Mouse (Mus musculus) bone marrow, adult 2 months (tissue): ENCODE data around the gene Ing3. TPM values are rescaled to one million over a fixed set of nuclear protein-coding genes. Genes with fewer than 3 reads are reported as not detected.

Experiments used
- H3K27ac ChIP-seq: fragments of 200-500 bp; 2 replicates; pipeline ENCODE4 v1.5.1; 2012; ENCODE audit warnings: low read depth, mild to moderate bottlenecking, control low read depth, inconsistent platforms, low read length; ENCODE audit not compliant: control insufficient read depth, poor library complexity, insufficient read depth
- H3K4me1 ChIP-seq: fragments of 200-500 bp; 2 replicates; pipeline ENCODE4 v1.6.1; 2011; ENCODE audit warnings: low read length; ENCODE audit not compliant: control insufficient read depth, insufficient read depth
- H3K4me3 ChIP-seq: fragments of 200-500 bp; replicated peaks from 2 replicates; pipeline ENCODE3; 2011; ENCODE audit warnings: mild to moderate bottlenecking, low read depth, low read length, control low read depth; ENCODE audit not compliant: control insufficient read depth
- CTCF ChIP-seq: fragments of 200-500 bp; IDR thresholded peaks from 2 replicates; pipeline ENCODE4 v1.5.1; 2011; ENCODE audit warnings: low read length, control low read depth; ENCODE audit not compliant: control insufficient read depth, insufficient read depth
- POLR2A ChIP-seq: fragments of 200-500 bp; IDR thresholded peaks from 2 replicates; pipeline ENCODE4 v1.6.1; 2011; ENCODE audit warnings: low read depth, mild to moderate bottlenecking, control low read depth, low read length, borderline replicate concordance; ENCODE audit not compliant: control insufficient read depth
- WGBS: fragments of 180-500 bp; shearing (Covaris S2); methylation state at CpG from one replicate; pipeline ENCODE4 v1.1.7; 2018; 5-methylcytosine and 5-hydroxymethylcytosine counted together
- polyA plus RNA-seq: library from polyadenylated mRNA; stranded (reverse); fragments of >200 nt; gene quantifications from 2 replicates; pipeline ENCODE4 v1.2.4, GENCODE M21; 2011; ENCODE audit warnings: low replicate concordance; ENCODE audit not compliant: missing spikeins, insufficient read depth, insufficient read length

Gene Ing3
- polyA plus RNA-seq, 1 experiment, result 13.4 TPM

DNA sequence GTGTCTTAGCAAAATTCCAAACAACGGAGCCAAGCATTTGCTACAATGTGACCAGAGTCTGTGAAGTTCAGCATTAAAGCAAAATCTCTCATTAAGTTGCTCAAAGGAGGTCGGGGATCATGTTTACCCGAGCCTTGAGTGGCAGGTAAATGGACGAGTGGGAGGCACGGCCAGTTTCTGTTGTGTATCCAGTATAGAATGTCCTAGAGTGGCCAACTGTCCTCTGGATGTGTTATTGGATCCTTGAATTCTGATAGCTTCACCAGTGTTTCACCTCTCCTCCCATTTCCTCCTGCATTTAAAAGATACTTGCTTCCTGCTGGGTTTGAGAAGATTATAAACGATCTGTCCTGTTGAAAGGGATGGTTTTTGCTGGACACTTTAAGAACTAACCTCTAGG, 50.7 kb downstream of the Ing3 start:
- TF ChIP-seq CTCF (no peak), POLR2A (no peak)
- no peak overlapping the region for H3K4me3 ChIP-seq
- H3K27ac ChIP-seq, result no peak overlapping the region
- no peaks in the 10 kb centered on the region; the same call in 1 of the 2 replicates for H3K4me1 ChIP-seq
- 71% methylated on average over 6 of the region's 6 CpGs for WGBS

DNA sequence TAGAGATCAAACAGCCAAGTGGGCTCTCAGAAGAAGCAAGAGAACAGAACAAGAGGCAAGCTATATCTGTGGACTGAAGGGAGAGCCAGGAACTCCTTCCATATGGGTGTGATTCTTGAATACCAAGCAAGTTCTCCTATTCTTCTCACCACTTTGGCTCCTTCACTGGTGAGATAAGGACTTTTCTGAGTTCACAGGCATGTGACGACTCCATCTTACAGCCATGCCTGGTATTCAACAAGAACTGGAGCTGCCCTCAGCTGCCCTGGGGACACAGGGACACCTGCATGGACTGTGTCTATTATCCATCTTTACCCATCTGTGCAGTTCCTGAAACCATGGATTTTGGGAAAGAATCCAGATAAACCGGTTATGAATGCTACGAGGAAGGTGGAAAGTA, 51.5 kb downstream of the Ing3 start:
- Histone ChIP-seq H3K27ac (no peak overlapping the region), H3K4me3 (no peak overlapping the region), H3K4me1 (no peaks in the 10 kb centered on the region; the same call in 1 of the 2 replicates)
- TF ChIP-seq POLR2A, result no peak
- no peak for TF ChIP-seq CTCF
- 84% methylated on average over 3 of the region's 3 CpGs for WGBS

DNA sequence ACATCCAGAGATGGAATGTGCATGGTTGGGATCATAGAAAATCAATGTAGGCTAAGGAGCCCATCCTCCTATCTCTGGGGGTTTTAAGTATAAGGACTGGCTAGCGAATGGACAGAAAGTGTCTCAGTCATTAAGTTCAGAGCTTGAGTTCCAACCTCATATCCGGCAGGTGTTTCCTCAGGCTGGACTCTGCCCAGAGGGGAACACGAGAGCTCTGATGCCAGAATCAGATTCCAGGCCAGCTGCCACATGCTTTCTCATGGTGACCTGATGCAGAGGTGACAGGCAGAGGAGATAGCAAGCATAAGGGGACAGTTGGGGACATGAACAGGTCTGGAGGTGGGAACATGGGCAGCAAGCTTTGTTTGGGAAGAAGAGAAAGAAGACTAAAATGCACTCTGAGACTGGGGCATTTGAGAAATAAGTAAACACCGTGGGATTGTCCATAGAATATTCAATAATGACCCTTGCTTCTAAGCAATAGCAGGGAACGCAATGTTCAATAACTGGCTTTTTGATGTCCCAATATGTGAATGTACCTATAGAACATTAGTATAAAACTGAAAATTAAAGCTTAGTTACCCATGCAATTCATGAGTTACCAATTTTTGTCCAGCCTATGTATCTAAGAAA, 52.0 kb downstream of the Ing3 start:
- Histone ChIP-seq H3K27ac (no peak overlapping the region), H3K4me3 (no peak overlapping the region), H3K4me1 (no peaks in the 10 kb centered on the region; the same call in 1 of the 2 replicates)
- TF ChIP-seq POLR2A (no peak), CTCF (no peak)
- 76% methylated on average over 5 of the region's 5 CpGs for WGBS

DNA sequence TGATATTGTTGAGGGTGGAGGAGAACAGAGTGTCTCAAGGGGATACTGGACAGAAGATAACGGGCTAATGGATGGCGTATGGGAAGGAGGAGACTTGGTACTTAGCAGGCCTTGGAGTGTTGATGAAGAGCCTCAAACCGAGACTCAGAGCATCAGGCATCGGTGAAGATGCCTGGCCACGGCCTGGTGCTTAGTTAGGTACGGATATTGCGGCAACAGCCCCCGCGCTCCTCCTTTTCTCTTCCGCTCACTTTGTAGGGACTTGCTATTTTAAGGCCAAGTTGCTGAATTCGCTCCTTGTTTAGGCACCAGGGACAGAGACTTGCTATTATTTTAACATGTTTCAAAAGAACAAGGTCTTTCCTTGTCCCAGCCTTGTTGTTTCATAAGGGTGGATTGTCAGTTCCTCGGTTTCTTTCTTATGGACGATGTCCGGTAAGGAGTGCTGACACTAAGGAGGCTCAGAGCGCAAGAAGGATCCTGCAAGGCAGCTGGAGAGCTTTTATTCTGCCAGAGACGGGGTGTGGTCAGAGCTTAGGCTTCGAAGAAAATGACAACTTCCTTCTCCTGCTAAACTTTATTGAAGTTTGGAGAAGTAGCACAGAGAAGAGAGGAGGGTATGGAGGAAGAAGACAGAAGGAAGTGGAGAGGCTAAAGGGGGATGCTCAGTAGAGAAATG, 53.3 kb downstream of the Ing3 start:
- Histone ChIP-seq H3K4me3 (no peak overlapping the region), H3K4me1 (no peaks in the 10 kb centered on the region; the same call in 1 of the 2 replicates), H3K27ac (no peak overlapping the region)
- WGBS, result 58% methylated on average over 17 of the region's 17 CpGs
- TF ChIP-seq CTCF, result no peak
- TF ChIP-seq POLR2A, result no peak

DNA sequence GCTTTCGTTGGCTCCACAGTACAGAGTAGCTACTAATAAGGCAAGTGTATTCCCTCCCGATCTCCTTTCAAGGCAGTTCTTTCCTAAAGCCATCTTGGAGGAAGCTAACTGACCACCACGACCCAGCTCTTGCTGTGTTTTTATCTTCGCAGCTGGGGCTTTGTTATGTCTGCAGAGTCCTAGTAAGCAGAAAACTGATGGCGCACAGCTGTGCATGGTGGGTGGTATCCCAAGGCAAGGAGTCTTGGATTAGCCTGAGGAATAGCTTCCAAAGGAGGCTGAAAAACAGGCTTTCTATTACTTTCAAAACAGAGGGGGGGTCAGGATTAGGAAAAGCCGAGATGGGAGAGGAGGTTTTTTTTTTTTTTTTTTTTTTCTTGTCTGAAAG, 53.8 kb downstream of the Ing3 start:
- H3K4me1 ChIP-seq, result no peaks in the 10 kb centered on the region; the same call in 1 of the 2 replicates
- no peak overlapping the region for H3K4me3 ChIP-seq
- no peak for TF ChIP-seq CTCF
- TF ChIP-seq POLR2A, result no peak
- H3K27ac ChIP-seq, result no peak overlapping the region
- WGBS, result 29% methylated on average over 6 of the region's 6 CpGs

DNA sequence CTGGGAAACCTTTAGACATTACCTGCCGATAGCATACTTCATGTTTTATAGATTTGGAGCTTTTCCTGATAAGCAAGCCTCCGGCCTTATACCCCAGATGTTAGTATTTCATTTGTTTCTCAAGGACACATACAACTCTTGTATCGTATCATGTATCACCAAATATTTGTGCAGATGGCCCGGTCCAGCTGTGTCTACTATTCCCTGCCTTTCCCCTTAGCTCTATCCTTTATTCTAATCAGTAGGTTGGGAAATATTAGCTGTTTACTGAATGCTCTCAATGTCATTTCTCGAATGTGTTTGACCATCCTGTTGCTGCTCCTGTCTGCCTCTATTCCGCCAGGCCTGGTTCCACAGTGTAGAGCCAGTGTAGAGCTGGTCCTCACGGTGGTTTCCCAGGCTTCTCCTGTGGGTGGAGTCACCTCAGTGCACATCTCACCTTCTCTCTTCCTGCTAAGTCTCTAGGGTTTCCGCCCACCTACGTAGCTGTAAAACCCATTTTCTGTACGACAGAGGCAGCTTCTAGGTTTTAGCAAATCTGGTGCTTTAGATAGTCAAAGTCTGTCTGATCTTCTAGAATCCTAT, 54.7 kb downstream of the Ing3 start:
- Histone ChIP-seq H3K27ac (no peak overlapping the region), H3K4me1 (no peaks in the 10 kb centered on the region), H3K4me3 (no peak overlapping the region)
- WGBS, result 84% methylated on average over 10 of the region's 10 CpGs
- no peak for TF ChIP-seq CTCF
- no peak for TF ChIP-seq POLR2A

DNA sequence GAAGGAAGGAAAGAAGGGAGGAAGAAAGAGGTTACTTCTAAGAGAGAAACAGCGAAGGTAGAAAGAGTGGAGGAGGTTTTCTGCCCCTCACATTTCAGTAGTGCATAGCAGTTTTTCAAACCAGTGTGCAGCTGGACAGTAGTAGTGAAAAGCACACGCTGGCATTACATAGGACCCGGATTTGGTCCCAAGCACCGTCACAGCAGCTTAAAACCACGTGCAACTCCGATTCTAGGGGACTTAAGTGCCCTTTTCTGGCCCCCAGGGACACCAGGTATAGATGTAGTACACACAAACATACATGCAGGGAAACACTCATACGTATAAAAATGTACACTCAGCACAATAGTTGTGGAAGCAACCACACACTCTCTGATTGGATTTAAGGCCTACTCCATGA, 59.0 kb downstream of the Ing3 start:
- Histone ChIP-seq H3K4me3 (no peak overlapping the region), H3K4me1 (no peaks in the 10 kb centered on the region; the same call in 1 of the 2 replicates), H3K27ac (no peak overlapping the region)
- TF ChIP-seq POLR2A (no peak), CTCF (no peak)
- WGBS, result 83% methylated on average over 7 of the region's 7 CpGs

DNA sequence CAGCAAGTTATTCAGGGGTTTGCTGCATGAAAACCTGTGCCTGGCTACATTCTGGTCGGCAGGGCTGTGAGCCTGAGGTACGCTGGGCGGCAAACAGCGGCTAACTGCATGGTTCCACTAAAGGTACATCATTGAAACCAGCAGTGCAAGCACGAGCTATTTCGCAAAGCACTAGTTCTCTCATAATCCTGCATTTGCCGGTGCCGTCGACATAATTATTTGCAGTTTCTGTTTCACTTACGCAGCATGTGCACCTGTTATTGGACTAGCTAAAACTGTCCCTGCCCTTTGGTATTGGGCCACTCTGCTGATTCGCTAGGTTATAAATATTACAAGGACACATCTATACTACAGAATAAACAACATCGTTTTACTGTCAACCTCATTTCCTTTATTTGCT, 60.9 kb downstream of the Ing3 start:
- WGBS, result 65% methylated on average over 12 of the region's 12 CpGs

More for the DNA sequence above, 60.9 kb downstream of the Ing3 start:
- Histone ChIP-seq H3K4me3 (no peak overlapping the region), H3K4me1 (no peaks in the 10 kb centered on the region; the same call in 1 of the 2 replicates), H3K27ac (no peak overlapping the region)
- TF ChIP-seq CTCF (no peak), POLR2A (no peak)
